Mouse (Mus musculus): ENCODE results near the gene Fdx1l.

Gene Fdx1l

DNA sequence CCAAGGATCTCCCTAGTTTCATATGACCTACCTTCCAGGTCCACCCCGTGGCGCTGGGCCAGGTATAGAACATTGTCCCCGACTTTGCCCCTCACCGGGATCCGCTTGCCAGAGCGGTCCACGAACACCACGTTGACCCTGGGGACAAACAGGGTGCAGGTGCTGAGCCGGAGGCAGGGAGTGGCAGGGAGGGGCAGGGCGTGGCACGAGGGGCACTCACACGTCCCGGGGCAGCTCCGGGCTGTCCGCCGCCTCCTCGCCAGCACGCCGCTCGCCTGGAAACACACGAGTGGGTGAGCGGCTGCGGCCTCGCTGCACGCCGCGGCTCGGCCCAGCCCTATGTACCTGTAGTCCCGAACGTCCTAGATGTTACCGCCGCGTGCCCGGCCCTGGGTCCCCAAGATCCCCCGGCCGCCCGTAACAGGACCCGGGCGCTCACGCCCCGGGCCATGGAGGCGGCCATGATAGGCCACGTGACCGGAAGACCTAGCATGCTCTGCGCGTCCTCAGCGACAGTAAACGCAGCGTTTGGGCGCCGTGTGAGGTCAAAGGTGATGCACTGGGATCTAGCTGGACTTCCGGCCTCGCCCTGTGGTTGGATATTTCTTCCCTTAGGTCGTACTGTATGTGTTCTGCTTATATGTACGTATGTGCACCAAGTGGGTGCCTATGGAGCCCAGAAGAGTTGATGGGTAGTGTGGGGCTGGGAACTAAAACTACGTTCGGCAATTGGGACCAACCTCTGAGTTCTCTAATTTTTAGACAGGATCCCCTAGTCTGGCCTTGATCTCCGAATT is at the start of gene Fdx1l, which contains the start of gene Gm49373:
Gene Fdx1l (minus strand): TSS at position 571 of the 797 bp plus-strand sequence.
Gene Gm49373 (minus strand): TSS at position 53 of the 797 bp plus-strand sequence.
- in situ Hi-C loops (cut with MboI; ENCODE audit: low sequenced_read_pairs), result no loop called here

DNA sequence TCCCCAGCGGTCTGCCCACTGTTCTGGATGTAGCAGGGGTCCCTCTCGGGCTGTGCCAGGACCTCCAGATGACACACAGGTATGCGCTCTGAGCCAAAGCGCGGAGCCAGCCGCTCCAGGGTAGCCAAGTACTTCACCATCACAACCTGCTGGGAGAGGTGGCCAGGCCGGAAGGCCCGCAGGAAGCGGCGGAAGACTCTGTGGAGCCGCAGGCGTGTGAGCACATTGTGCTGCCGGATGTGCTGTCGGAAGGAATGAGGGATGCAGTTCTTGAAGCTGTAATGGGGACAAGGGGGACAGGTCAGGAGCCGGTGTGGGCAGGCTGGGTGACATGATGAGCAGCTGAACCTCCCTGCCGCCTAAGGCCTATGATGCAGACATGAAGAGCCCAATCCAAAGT is 48.1 kb upstream of the Fdx1l start:
- in situ Hi-C loops (cut with MboI; ENCODE audit: low sequenced_read_pairs), result no loop called here

DNA sequence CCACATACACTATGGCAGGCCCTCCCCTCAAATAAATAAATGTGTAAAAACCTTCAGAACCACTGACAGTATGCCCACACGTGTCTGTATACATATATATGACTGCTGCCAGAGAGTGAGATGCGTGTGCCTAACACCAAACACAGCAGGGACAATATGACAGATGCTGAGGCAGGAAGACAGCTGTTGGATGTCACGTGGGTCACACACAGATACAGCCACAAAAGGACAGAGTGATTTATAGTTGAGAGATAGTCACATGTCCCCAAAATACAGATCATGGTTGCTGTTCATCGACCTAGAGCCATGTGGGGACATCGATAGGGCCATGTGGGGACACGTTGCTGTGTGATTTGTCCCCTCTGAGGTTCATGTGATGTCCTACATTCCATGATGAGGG is 43.7 kb upstream of the Fdx1l start:
- in situ Hi-C loops (cut with MboI; ENCODE audit: low sequenced_read_pairs), result no loop called here

- in situ Hi-C loops (cut with MboI; ENCODE audit: low sequenced_read_pairs), result no loop called here
Observed at GRCm38 (mm10) chr9:21115105-21115504, 41.7 kb upstream of the Fdx1l start.

- in situ Hi-C loops (cut with MboI; ENCODE audit: low sequenced_read_pairs), result no loop called here
Observed at GRCm38 (mm10) chr9:21114190-21114589, 40.8 kb upstream of the Fdx1l start.

- in situ Hi-C loops (cut with MboI; ENCODE audit: low sequenced_read_pairs), result no loop called here
Observed at GRCm38 (mm10) chr9:21113751-21114150, 40.3 kb upstream of the Fdx1l start.

- in situ Hi-C loops (cut with MboI; ENCODE audit: low sequenced_read_pairs), result no loop called here
Observed at GRCm38 (mm10) chr9:21107607-21108237, 34.3 kb upstream of the Fdx1l start.

DNA sequence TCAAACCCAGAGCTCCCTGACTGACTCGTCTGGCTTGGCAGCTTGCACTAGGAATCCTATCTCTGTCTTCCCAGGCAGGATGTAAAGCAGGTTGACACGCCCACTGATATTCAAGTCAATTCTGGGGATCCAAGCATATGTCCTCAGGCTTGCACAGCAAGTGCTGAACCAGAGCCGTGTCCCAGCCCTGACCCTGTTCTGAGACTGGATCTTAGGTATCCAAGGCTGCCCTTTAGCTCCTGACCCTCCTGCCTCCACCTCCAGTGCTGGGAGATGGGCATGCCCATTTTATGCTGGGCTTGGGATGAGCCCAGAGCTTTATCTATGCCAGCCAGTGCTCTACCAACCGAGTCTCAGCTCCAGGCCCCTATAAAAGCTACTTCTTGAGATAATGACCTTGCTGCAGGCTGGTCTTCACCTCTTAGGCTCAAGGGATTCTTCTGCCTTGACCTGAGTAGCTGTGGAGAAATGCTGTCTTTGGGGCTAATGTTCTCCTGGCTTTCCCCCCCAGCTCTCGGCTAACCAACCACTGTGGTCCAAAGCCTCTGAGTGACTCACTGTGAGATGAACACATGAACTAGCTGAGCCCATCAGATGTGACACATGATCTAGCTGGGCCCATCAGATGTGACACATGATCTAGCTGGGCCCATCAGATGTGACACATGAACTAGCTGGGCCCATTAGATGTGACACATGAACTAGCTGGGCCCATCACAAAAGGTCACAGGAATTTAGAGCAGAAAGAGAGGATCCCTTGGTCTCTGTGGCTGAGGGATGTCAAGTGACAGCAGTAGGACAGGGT is 32.5 kb upstream of the Fdx1l start:
- in situ Hi-C loops (cut with MboI; ENCODE audit: low sequenced_read_pairs), result no loop called here

- in situ Hi-C loops (cut with MboI; ENCODE audit: low sequenced_read_pairs), result no loop called here
Observed at GRCm38 (mm10) chr9:21104814-21105213, 31.4 kb upstream of the Fdx1l start.

- in situ Hi-C loops (cut with MboI; ENCODE audit: low sequenced_read_pairs), result no loop called here
Observed at GRCm38 (mm10) chr9:21102076-21102475, 28.7 kb upstream of the Fdx1l start.

GRCm38 (mm10) chr9:21100447-21101161 is 27.2 kb upstream of the Fdx1l start:
- in situ Hi-C loops (cut with MboI; ENCODE audit: low sequenced_read_pairs), result no loop called here

DNA sequence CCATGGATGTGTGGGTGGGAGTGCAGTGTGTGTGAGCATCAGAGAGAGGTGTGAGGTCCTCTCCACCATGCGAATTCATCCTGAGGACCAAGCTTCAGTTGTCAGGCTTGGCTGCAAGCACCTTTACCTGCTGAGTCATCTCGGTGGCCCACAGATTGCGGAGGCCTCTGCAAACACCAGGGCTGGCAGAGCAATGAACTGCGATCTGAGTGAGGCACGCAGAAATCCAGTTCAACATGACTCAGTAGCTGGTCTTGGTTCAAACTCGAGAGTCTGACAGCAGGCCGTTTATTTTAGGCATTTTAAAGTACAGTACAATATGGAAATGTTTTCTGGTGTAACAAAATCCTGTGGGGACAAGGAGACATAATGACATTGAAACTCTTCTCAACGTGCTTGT is 24.4 kb upstream of the Fdx1l start:
- in situ Hi-C loops (cut with MboI; ENCODE audit: low sequenced_read_pairs), result no loop called here

DNA sequence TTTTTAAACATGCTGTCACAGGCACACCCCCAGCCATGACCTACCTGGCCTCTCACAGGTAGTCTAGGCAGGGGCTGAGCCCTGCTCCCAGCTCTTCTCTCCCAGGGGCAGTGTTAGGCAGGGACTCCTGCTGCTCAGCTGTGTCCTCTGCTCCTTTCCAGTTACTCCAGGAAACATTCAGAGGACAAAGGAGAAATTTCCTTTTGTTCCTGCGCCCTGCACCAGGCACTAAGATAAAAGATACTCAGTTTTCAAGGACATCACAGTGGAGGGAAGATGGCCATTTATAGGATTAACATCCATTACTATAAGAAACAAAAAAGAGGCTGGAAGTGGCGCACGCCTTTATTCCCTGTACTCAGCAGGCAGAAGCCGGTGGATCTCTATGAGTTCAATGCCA is 22.5 kb upstream of the Fdx1l start:
- in situ Hi-C loops (cut with MboI; ENCODE audit: low sequenced_read_pairs), result no loop called here

GRCm38 (mm10) chr9:21093423-21093822 is 20.0 kb upstream of the Fdx1l start:
- in situ Hi-C loops (cut with MboI; ENCODE audit: low sequenced_read_pairs), result no loop called here

DNA sequence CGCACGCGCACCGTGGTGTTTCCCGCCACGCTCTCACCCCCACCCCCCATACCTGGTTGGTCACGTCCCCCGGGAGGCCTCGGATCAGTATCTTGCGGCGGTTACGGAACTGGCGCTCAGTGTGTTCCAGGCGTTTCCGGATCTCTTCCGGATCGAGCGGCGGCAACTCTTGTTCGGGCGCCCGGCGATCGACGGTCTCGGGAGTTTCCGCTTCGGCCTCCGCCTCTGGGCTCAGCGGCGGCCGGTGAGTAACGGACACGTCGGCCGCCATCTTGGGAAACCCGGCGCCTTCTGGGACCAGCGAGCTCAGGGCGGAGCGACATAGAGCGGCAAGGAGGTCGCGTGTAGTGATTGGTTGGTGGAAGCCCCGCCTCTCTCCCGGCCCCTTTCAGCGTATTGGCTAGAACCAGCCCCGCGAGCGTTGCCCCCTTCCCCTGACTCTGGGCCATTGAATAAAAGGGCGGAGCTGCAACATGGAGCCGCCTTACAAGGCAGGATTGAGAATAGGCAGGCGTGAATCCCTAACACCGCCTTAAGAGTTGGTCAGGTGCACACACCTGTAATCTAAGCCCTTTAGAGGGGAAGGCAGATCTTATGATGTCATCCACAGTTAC is 18.4 kb upstream of the Fdx1l start, which contains the start of the genes Gm38431 and Raver1:
Gene Gm38431 (minus strand): TSS at position 291 of the 614 bp plus-strand sequence.
Gene Raver1 (minus strand): TSS at position 302 of the 614 bp plus-strand sequence.
- in situ Hi-C loops (cut with MboI; ENCODE audit: low sequenced_read_pairs), result no loop called here

GRCm38 (mm10) chr9:21090972-21091706 is 17.7 kb upstream of the Fdx1l start:
- in situ Hi-C loops (cut with MboI; ENCODE audit: low sequenced_read_pairs), result no loop called here

- in situ Hi-C loops (cut with MboI; ENCODE audit: low sequenced_read_pairs), result no loop called here
Observed at GRCm38 (mm10) chr9:21090537-21090936, 17.1 kb upstream of the Fdx1l start.

DNA sequence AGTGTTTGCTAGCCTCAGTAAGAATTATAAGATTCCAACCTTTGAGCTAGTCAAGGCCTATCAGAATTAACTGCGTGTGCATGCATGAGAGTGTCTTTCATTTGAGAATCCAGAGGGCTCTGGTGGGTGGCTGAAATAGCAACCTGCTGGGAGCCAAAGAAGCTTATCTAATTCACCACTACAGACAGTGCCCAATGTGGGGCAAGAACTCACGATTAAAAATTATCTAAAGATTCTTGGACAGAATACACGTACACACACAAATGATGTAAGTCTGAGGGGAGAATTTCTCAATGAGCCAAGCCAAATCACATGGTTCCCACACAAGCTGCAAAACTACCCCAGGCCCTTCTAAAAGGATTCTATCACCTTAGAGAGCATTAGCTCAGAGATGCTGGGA is 9.9 kb upstream of the Fdx1l start:
- in situ Hi-C loops (cut with MboI; ENCODE audit: low sequenced_read_pairs), result no loop called here

DNA sequence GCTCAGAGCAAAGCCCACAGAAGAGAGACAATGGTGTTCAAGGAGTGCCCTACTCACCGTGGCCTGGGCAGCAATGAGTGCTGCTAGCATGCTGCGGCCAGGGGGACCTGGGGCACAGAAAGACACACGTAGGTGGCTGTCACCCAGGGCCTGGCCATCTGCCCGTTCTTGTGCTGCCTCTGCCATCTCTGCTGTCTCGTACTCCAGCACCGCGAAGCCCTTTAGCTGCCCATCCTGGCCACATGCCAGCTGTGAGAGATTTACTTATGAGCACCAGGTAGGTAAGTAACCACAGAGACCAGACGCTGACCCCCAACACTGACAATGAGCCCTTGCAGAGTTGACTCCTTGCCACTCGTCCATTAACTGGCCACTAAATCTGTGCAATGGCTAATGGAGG is 7.7 kb upstream of the Fdx1l start:
- in situ Hi-C loops (cut with MboI; ENCODE audit: low sequenced_read_pairs), result no loop called here

DNA sequence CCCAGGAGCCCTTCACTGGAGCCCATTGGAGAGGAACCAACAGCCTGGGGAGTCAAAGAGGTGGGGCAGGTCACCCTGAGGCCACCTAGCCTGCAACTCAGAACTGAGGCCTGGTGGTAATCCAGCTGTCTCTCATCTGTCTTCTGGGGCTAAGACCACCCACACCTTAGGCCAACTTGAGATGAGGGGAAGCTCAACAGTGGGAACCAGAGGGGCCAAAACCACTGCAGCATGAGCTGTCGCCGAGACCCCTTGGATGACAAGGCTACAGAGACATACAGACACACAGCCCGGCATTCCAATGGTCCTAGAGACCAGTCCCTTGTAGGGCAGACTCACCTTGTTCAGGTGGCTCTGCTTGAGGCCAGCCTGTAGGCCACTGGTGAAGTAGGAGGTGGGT is 2.2 kb upstream of the Fdx1l start:
- in situ Hi-C loops (cut with MboI; ENCODE audit: low sequenced_read_pairs), result no loop called here

Data from CH12F3 (cell line).